Mouse (Mus musculus): Measurements from ENCODE around the gene Ppat.
"Not testable (repeated sequence)": the region's sequence is repeated elsewhere in the genome, so short reads cannot be mapped to it uniquely, and the experiment has no call there.

The Ppat gene

DNA sequence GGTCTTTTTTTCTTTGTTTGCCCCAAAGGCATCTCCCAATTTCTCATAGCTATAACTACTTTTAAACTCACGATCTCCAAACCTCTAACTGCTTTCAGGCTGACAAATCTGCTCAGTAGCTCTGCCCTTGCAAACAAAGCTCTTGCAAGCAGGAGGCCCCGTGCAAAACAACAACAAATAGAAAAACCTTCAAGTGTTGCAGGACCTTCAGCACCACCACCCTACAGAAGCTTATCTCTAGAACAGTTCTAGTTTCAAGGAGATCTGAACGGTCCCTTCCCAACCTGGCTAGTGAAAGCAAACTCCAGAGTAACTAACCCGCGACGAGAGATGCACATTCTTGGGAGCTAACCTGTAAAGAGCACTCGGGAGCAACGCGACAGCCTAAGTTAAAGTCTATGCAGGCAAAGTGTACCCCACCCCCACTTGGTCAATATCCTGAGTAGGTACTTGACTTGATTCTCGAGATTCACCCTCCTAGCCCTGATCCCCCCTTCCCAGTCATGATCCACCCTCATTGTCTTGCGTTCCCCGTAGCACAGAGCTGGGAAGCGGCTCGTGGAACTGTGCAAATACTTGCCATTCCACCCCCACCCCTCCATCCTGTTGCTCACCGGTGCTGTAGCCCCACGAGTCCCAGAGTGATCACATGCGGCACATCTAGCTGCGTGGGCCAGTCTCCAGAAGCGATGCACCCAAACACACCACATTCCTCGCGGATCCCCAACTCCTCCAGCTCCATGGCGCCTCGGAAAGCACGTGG lies 854 bp downstream of the Ppat start:
- in situ Hi-C loops (cut with MboI, MseI): loop anchor here in 1 of 2 experiments (5.0 kb wide), 1 partner anchor 43 kb away; the partner anchor contains the start of gene Aasdh

DNA sequence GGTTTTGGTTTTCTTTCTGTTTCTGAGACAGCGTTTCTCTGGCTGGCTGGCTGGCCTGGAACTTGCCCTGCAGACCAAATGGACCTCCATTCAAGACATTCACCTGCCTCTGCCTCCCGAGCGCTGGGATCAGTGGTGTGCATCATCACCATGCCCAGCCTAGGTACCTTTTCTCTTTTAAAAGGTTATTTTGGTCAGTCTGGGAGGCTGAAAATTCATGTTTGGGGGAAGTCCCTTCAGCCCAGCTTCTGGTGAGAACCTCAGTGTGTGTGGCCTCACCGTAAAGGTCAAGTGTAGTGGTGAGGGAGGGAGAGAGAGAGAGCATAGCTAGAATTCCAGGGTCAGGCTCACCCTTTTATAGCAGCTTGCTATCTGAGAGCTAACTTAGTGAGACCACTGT lies 3.6 kb downstream of the Ppat start:
- in situ Hi-C loops (cut with MboI, MseI): no loop called here

DNA sequence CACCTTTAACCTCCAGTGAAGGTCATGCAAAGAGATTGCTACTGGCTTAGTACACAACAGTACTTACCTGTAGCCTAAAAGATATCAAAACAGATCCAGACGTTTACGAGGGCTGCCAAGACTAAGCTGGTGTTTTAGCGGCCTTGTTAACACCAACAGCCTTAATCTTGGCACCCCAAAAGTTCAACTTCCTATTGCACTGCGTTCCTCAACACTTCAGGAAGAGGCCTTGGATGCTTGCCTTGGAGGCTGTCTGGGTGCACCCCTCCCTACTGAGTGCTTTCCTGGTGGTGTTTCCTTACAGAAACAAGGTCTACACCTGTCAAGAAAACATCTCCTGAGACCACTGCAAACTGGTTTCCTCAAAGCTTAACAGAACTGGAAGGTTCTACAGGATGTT lies 4.2 kb downstream of the Ppat start:
- in situ Hi-C loops (cut with MboI, MseI): no loop called here

DNA sequence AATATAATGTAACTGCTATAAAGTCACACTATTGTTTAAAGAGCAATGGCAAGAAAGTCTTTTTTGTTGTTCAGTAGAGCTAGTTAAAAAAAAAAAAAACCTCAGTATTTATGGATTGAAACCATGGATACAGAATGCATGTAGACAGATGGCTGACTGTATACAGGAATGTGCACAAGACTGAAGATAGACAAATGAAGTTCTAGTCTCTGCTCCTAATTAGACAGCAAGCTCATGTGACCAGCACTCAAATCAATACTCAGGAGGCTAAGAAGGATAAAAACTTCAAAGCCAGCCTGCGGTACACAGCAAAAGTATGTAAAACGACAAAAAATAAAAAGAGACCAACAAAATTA lies 5.7 kb downstream of the Ppat start:
- in situ Hi-C loops (cut with MboI, MseI): no loop called here

DNA sequence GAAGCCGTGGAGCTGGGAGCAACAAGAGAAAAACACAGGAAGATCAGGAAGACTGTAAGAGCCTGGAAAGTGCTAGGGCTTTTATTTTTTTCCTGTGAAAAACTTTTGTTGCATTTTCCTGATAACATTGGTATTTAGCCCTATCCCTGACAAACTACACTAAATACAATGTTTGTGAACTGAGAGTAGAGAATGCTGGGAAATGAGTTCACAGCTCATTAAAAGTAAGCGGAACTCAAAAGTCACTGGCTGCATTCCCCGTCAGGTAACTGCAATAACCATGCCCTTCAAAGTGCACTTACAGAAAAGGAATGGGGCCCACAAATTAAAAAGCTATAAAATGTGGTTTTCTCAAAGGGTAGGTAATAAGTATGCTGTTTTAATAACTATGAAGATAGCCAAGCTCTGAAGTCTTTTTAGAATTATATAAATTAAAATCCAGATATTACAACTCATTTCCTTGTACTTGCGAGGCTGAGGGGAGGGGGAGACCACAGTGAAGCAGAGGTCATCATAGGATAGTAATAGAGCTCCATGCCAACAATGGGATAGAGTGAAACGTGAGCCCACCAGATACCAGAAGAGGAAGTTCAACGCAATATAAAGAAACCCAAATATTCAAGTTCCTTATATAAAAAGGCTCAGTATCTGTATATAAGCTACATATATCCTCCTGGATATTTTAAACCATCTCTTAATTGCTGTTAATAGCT lies 6.3 kb downstream of the Ppat start:
- in situ Hi-C loops (cut with MboI, MseI): no loop called here

DNA sequence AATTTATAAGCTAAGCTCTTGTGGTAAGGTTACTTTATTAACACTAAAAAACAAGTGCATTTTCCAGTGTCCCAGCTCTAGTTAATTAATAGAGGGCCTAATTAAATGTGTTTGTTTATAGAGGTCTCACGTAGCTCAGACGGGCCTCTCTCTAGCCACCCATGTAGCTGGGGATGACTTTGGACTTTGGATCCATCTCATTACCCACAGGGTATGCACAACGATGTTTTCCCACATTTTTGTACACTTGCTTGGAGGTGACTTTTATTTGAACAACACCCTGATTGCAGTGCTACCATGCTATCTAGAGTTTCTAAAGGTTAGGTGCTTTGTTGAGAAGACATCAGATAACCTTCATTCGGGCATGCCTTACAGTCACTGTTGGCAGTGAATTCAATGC lies 8.9 kb downstream of the Ppat start:
- in situ Hi-C loops (cut with MboI, MseI): no loop called here

DNA sequence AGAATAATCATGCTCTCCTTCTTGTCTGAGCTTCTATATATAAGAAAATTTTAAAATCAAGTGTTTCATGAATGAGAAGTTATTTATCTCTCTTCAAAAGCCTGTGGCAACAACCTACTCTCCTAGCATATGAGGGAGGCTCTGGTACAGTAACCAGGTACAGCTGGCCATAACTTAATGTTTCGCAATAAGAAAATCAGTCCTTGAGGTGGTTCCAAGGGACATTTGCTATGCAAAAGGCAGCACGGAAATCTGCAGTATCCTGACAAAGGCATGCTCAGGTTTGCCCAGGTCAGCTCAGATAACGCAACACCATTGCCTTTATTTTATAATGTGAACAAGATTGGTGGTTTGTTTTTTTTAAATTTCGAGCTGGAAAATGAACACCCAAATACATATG lies 9.4 kb downstream of the Ppat start:
- in situ Hi-C loops (cut with MboI, MseI): no loop called here

DNA sequence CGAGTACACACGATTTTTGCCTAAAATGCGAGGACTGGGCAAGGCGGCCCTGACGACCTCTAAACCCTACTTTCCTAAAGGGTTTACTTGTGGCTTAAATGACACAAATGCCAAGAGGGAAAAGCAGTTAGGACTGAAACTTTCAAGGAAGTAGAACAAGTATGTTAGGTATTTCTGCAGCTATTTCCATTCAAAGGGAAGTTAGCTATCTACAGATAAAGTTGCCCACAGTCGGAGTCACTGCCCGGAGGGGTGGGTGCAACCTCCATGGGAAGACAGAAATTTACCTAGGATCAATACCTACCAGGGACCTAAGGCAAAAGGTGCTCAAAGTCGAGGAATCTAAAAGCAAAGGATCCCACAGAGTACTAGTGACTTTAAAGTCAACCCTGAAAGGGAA lies 11.7 kb downstream of the Ppat start:
- in situ Hi-C loops (cut with MboI, MseI): no loop called here

DNA sequence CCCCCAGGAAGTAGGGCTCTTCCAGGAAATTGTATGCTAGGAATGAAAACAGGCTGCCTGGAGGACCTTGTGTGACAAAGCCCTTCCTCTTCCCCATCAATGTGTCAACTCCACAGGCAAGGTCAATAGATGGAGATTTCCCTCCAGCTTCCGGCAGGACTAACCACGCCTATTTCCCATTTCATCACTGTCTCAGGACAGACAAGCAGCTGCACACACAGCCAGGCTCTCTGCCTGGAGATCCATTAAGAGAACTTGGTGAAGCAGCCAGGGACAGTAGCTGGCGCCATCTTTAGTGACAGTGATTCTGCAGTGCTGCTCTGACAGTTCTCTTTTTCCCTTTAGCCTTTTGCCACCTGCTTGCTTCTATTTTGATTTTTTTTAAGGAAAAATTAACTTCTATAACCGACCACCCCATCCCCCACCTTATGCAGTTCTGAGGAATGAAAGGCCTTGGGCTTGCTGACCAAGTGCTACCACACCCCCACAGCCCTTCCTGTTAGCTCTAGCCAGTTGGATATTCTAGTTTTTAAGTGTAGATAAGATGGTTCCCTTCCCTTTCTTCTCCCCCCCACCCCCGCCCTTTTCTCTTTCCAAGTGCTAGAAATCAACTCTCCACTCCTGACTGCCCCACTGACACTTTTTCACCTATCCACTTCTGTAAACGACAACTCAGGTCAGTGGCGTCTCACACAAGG lies 22.0 kb downstream of the Ppat start:
- in situ Hi-C loops (cut with MboI, MseI): no loop called here

DNA sequence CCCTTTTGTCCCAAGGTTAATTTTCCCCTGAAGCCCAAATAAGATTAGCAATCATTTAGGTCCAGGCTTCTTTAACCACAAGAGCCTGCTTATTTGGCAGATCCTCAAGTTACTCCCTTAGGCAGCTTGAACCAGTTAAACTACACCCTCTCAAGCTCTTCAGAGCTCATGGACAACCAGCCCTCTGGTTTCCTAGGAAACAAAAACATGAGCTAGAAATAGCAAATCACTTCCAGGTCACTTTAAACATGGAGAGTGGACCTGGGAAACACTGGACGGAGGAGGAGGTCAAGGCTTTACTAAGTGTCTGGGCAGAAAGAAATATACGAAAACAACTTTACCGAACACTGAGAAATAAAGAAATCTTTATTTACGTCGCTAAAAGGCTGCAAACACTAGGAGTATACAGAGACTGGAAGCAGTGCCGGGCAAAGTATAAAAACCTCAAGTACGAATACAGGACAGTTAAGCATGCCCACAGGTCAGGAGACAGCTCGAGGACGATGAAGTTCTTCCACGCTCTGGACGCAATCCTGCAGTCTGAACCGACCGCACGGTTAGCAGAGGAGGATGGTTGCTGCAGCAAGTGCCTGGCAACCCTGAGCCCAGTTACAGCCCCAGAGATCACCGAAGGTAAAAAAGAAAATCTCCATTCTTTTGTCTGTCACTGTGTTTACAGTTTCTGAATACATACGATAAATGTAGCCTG lies 23.1 kb downstream of the Ppat start:
- in situ Hi-C loops (cut with MboI, MseI): no loop called here

DNA sequence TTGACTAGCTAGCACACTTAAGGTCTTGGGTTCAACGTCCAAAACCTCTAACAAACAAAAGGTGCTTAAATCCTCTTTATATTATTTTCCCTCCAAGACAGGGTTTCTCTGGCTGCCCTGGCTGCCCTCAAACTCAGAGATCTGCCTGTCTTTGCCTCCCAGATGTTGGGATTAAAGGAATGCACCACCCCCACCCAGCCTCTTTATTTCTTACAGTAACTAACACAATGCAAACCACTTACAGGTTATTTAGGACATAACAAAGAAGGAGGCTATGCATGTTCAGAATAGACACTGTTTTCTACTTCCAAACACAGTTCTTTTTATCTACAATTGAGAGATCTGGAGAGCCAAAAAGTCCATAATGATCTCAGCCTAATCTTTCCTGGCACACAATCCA lies 27.1 kb downstream of the Ppat start:
- in situ Hi-C loops (cut with MboI, MseI): loop anchor here in 1 of 2 experiments (5.0 kb wide), 1 partner anchor 33 kb away; no protein-coding TSS in a partner anchor

DNA sequence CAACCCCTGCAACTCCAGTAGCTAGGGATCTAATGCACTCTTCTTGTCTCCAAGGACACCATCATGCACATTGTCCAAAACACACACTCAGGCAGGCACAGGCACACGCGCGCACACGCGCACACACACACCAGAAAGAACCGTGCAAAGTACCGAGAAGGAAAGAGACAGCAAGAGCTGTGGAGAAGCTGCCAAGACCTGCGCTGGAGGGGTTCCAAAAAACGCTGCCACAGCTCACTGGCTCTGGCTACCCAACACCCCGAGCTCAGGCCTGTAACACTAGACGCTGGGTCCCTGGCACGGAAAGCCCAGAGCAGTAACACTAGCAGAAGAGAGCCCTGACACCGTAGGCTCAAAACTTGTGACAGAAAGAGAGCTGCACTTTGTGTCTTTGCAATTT lies 27.9 kb downstream of the Ppat start:
- in situ Hi-C loops (cut with MboI, MseI): loop anchor here in 1 of 2 experiments (5.0 kb wide), 1 partner anchor 34 kb away; no protein-coding TSS in a partner anchor

DNA sequence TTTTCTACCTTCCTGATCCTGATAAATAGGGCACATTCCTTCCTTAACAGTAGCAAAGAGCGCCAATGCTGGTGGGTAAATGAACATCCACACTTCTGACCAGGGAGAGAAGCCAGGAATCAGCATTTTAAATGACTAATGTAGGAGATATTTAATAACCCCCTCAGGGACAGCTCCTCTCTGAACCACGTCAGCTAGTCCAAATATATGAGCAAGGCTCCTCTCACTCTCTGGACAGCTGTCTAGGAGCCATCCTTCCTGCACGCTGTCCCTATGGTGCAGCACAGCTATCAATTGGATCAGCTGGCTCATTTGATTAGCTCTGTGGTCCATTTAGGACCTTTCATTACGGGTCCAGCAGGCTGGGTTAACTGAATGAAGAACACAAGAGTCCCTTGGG lies 28.5 kb downstream of the Ppat start:
- in situ Hi-C loops (cut with MboI, MseI): loop anchor here in 1 of 2 experiments (5.0 kb wide), 1 partner anchor 34 kb away; no protein-coding TSS in a partner anchor

DNA sequence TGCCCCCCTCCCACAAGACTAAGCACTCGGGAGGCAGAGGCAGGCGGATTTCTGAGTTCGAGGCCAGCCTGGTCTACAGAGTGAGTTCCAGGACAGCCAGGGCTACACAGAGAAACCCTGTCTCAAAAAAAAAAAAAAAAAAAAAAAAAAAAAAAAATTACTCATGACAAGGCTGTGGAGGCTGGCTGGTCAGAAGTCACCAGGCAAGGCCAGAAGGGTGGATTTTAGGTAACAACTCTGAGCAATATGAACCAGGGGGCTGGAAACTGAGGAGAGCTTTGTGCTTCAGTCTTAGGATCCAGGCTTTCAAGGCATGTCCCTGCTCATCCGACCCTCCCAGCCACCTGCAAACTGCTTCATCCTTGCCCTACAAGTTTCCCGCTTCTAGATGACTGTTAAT lies 38.9 kb downstream of the Ppat start:
- in situ Hi-C loops (cut with MboI, MseI): not testable (repeated sequence)

DNA sequence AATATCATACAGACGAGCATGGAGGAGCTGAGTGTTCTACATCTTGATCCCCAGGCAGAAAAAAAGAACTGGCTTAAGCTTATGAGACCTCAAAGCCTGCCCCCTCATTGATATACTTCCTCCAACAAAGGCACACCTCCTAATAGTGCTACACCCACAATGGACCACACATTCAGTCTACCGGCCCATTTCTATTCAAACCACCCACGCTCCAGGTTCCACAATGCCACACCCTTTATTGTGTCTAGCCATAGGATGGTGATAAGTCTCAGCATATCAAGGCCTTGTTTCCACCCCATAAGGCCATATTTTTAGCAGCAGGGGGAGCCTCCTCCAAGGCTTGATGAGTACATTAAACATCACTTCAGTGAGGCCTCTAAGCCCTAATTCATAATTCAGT lies 40.6 kb downstream of the Ppat start:
- in situ Hi-C loops (cut with MboI, MseI): no loop called here

DNA sequence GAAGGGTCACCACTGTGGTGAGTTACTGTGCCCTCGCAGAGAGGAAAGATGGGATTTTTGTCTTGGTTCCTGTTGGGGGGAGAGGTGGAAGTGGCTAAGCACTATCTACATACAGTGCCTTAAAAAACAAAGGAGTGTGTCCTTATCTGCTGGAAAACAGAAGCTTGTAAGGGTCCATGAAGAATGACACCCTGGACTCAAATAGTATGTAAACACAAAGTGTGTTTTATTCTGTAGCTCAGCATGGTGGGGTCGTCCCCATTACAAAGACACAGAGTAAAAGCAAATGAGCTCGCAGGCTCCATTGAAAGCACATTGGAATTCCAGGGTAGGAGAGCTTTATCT lies 45.3 kb downstream of the Ppat start:
- in situ Hi-C loops (cut with MboI, MseI): loop anchor here (5.0 to 10.0 kb wide), 2 partner anchors 46 to 59 kb away; partner anchors contain the start of genes Paics (in 1 of the 2) and Ppat (in 1 of the 2)

DNA sequence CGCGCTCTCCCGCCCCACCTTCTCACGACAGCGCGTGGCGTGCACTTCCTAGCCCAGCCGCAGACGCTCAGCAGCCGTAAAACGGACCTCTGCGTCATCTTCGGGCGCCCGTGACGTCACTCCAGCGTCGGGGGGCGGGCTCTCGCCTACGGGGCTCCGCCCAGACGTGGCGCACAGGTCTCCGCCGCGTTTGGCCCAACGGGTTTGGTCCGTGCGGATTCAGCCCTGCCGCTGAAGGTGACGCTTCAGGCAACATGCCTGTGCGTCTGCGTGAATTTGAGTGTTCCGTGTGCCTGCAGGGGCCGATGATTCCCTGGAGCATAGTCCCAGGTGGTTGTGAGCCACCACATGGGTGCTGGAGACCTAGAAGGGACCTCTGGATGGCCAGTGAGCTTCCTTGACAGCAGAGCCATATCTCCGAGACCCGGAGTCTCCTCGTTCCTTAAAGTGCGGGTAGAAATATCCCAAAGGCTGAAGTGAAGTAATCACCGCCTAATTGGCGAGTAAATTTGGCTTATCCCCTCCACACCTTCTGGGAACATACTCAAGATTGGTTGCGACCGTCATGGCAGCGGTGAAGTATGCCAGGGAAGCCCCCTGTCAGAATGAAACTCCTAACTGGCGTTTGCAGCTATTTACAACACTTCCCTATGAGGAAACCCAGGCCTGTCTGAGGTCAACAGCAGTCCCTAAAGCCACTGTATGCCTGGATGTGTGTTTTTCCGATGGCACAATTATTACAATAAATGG lies 45.8 kb downstream of the Ppat start, which contains the start of gene Aasdh:
Gene Aasdh (minus strand): TSS at position 110 of the 750 bp plus-strand sequence.
- in situ Hi-C loops (cut with MboI, MseI): loop anchor here (5.0 to 10.0 kb wide), 2 partner anchors 47 to 59 kb away; partner anchors contain the start of genes Paics (in 1 of the 2) and Ppat (in 1 of the 2)

DNA sequence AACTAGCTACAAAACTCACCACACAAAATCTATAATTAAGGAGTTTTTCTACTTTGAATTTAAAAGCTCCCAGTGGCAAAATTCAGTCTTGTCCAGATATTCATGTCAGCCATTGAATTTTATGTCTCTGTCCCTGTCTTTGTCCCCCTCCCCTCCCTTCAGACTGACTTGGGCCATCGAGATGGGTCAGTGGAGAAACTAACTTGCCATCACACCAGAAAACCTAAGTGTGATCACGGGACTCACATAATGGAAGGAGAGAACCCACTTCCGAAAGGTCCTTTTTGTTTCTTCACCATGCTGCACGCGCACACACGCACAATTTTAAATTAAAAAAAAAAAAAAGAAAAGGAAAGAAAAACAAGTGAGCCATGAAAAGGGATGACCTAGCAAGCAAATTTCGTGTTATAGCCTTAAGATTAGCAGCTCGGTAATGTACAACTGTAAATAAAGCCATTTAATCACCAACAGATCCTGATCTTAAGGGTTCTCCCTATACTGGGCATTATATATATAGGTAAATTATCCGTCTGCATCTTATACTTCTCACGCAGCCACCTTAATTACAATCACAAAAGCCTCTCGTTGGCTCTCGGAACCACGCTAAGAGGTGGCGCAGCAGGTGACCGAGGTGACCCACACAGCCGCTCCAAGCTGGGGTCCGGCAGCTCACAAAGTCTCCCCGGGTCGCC lies 46.5 kb downstream of the Ppat start:
- in situ Hi-C loops (cut with MboI, MseI): loop anchor here (5.0 to 10.0 kb wide), 2 partner anchors 47 to 60 kb away; partner anchors contain the start of genes Paics (in 1 of the 2) and Ppat (in 1 of the 2)

DNA sequence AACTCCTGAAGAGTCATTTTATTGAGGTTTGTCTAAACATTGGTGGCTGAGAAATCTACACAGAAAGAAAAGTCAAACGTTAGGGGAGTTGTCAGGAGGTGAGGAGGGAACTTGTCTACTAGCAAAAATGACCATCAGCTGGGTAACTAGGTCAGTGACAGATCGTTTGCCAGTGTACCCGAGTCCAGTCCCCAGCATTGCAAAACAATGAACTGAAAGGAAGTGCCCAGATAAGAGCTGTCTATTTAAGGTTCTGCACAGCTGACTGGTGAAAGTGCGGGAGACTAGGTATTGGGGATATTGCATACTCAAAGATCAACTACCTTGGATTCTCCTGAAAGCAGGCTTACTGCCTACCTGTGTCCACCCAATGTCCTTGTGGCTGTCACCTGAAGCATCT lies 49.2 kb downstream of the Ppat start:
- in situ Hi-C loops (cut with MboI, MseI): loop anchor here in 1 of 2 experiments (10.0 kb wide), 1 partner anchor 63 kb away; no protein-coding TSS in a partner anchor

DNA sequence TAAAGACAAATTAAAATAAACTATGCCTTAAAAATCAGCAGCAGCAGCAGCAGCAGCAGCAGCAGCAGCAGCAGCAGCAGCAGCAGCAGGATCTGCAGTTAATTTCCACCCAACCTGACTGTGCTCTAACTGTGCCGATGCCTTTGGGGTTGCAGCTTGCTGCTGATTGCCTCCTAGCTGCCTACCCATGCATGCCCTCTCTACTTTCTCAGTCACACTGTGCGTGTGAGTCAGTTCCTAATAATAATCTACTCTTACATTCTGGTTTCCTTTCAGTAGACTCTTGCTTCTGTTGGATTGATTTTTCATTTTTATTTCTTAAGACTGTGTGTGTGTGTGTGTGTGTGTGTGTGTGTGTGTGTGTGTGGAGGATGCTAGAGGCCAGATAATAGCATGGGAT lies 58.3 kb downstream of the Ppat start:
- in situ Hi-C loops (cut with MboI, MseI): no loop called here
